ENCODE assay signal across 17 mouse cellular contexts in the genomic region with DNA sequence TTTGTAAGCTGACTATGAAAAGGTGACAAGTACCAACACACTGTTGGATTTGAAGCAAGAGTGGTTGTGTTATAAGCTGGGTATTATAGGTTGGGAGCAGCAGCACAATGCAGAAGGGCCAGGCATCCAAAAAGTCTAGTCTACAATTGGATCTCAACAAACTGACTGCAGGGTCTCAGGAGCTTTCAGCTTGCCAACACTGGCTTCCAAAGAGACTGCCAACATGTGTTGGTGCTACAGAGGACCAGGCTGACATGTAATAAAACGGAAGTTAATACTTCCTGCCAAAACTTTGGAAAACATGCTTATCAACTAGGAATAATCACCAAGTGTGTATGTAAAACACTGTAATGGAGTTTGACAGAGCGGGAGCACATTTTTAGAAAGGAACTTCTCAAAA.
A peak's percentile ranks its signal among the peaks of the same experiment; 100 is the strongest.
DNase-seq lines count a peak whose midpoint lies in the region; ATAC-seq and TF ChIP-seq lines count a peak whose summit lies in the region.
"Had no signal": no experiment of that assay in that cellular context is flagged by ENCODE, and none has a peak within 500 bp of the region (broad histone marks: within the 10 kb centered on the region; RNA-seq: fewer than 3 reads in every experiment).

No protein-coding gene starts in this region.

- H3K27ac ChIP-seq in forebrain, embryonic 14.5 days (ENCODE audit: low read depth, low read length) = no peak overlapping the region
- H3K27ac ChIP-seq in forebrain, embryonic 13.5 days = no peak overlapping the region
- H3K27ac ChIP-seq in heart, embryonic 14.5 days (replicated peaks in 1 of 2; ENCODE audit: control insufficient read depth in 1 of 2, insufficient read depth in 1 of 2, low read depth in 2 of 2, low read length in 2 of 2) = peak overlapping the region; percentile 12 to 84
- peak overlapping the region; percentile 15; the same call in 1 of the 2 replicates for H3K27ac ChIP-seq in kidney, postnatal 0 days
- H3K27ac ChIP-seq in limb, embryonic 14.5 days (replicated peaks; ENCODE audit: low read depth, low read length) = 0 out of 2 replicates have a peak overlapping the region, but pooled peaks have one; percentile 33
- no peak overlapping the region for H3K27ac ChIP-seq in hindbrain, embryonic 10.5 days
- H3K27ac ChIP-seq: midbrain, embryonic 15.5 days had no signal

- H3K4me2 ChIP-seq in forebrain, embryonic 14.5 days (ENCODE audit: low read length) = no peak overlapping the region
- H3K4me2 ChIP-seq in forebrain, embryonic 13.5 days = no peak overlapping the region
- H3K4me2 ChIP-seq in heart, embryonic 14.5 days (ENCODE audit: low read length) = peak overlapping the region; percentile 24; the same call in 1 of the 2 replicates
- 0 out of 2 replicates have a peak overlapping the region, but pooled peaks have one; percentile 2 for H3K4me2 ChIP-seq in kidney, postnatal 0 days (ENCODE audit: low read length)
- no peak overlapping the region for H3K4me2 ChIP-seq in limb, embryonic 14.5 days (replicated peaks; ENCODE audit: low read depth, low read length, severe bottlenecking)
- H3K4me2 ChIP-seq: midbrain, embryonic 15.5 days had no signal

- no peaks in the 10 kb centered on the region for H3K27me3 ChIP-seq in forebrain, embryonic 14.5 days (replicated peaks; ENCODE audit: control insufficient read depth, insufficient read depth, low read length)
- 0 out of 2 replicates have a peak, but pooled peaks cover 8% of the 10 kb centered on the region for H3K27me3 ChIP-seq in forebrain, embryonic 13.5 days
- H3K27me3 ChIP-seq in heart, embryonic 14.5 days (ENCODE audit: control insufficient read depth, insufficient read depth, low read length) = no peaks in the 10 kb centered on the region
- no peaks in the 10 kb centered on the region for H3K27me3 ChIP-seq in kidney, postnatal 0 days (ENCODE audit: insufficient read depth, low read length)
- no peaks in the 10 kb centered on the region for H3K27me3 ChIP-seq in limb, embryonic 14.5 days (ENCODE audit: control insufficient read depth, insufficient read depth, low read length)
- H3K27me3 ChIP-seq in hindbrain, embryonic 10.5 days (ENCODE audit: insufficient read depth, poor library complexity, severe bottlenecking) = no peaks in the 10 kb centered on the region
- H3K27me3 ChIP-seq: midbrain, embryonic 15.5 days had no signal

- TF ChIP-seq POLR2A in limb, embryonic 14.5 days (IDR thresholded peaks at IDR 0.05; ENCODE audit: borderline replicate concordance, extremely low read depth, insufficient read depth, insufficient read length) = no peak

- H3K9me3 ChIP-seq in forebrain, embryonic 14.5 days (replicated peaks; ENCODE audit: control insufficient read depth, low read length) = 0 out of 2 replicates have a peak, but pooled peaks cover 2% of the 10 kb centered on the region
- no peaks in the 10 kb centered on the region; the same call in 1 of the 2 replicates for H3K9me3 ChIP-seq in forebrain, embryonic 13.5 days (replicated peaks)
- 0 out of 2 replicates have a peak, but pooled peaks cover 4% of the 10 kb centered on the region for H3K9me3 ChIP-seq in heart, embryonic 14.5 days (ENCODE audit: control insufficient read depth, low read length)
- H3K9me3 ChIP-seq in kidney, postnatal 0 days (replicated peaks; ENCODE audit: low read length) = no peaks in the 10 kb centered on the region
- H3K9me3 ChIP-seq in limb, embryonic 14.5 days (ENCODE audit: control insufficient read depth, low read length) = no peaks in the 10 kb centered on the region
- H3K9me3 ChIP-seq in hindbrain, embryonic 10.5 days = no peaks in the 10 kb centered on the region
- H3K9me3 ChIP-seq: midbrain, embryonic 15.5 days had no signal

- H3K36me3 ChIP-seq in forebrain, embryonic 14.5 days (ENCODE audit: control insufficient read depth, insufficient read depth, low read length) = no peaks in the 10 kb centered on the region
- no peaks in the 10 kb centered on the region for H3K36me3 ChIP-seq in forebrain, embryonic 13.5 days (ENCODE audit: poor library complexity, severe bottlenecking)
- H3K36me3 ChIP-seq in heart, embryonic 14.5 days (ENCODE audit: control insufficient read depth, insufficient read depth, low read length) = no peaks in the 10 kb centered on the region
- H3K36me3 ChIP-seq in kidney, postnatal 0 days (ENCODE audit: insufficient read depth, low read length) = no peaks in the 10 kb centered on the region
- H3K36me3 ChIP-seq in limb, embryonic 14.5 days (ENCODE audit: control insufficient read depth, insufficient read depth, low read length) = no peaks in the 10 kb centered on the region
- no peaks in the 10 kb centered on the region for H3K36me3 ChIP-seq in hindbrain, embryonic 10.5 days
- H3K36me3 ChIP-seq: midbrain, embryonic 15.5 days had no signal

- peaks cover 7% of the 10 kb centered on the region; the same call in 1 of the 2 replicates for H3K4me1 ChIP-seq in forebrain, embryonic 14.5 days (ENCODE audit: control insufficient read depth, insufficient read depth, low read length)
- peaks cover 10% of the 10 kb centered on the region for H3K4me1 ChIP-seq in forebrain, embryonic 13.5 days
- H3K4me1 ChIP-seq in heart, embryonic 14.5 days (ENCODE audit: control insufficient read depth in 2 of 2, insufficient read depth in 2 of 2, low read length in 2 of 2) = peaks cover 5 to 22% of the 10 kb centered on the region in 2 experiments
- 0 out of 2 replicates have a peak, but pooled peaks cover 7% of the 10 kb centered on the region for H3K4me1 ChIP-seq in kidney, postnatal 0 days (replicated peaks; ENCODE audit: insufficient read depth, low read length)
- H3K4me1 ChIP-seq in limb, embryonic 14.5 days (ENCODE audit: control insufficient read depth, insufficient read depth, low read length) = peaks cover 24% of the 10 kb centered on the region
- H3K4me1 ChIP-seq in hindbrain, embryonic 10.5 days (replicated peaks) = peaks cover 22% of the 10 kb centered on the region

- H3K4me3 ChIP-seq in forebrain, embryonic 14.5 days (ENCODE audit: low read depth, low read length) = no peak overlapping the region
- H3K4me3 ChIP-seq in forebrain, embryonic 13.5 days = no peak overlapping the region
- no peak overlapping the region for H3K4me3 ChIP-seq in heart, embryonic 14.5 days (ENCODE audit: control insufficient read depth in 1 of 2, insufficient read depth in 1 of 2, low read depth in 1 of 2, low read length in 2 of 2)
- H3K4me3 ChIP-seq in kidney, postnatal 0 days (replicated peaks; ENCODE audit: low read depth, low read length) = no peak overlapping the region
- no peak overlapping the region for H3K4me3 ChIP-seq in limb, embryonic 14.5 days (replicated peaks; ENCODE audit: low read length)
- no peak overlapping the region for H3K4me3 ChIP-seq in hindbrain, embryonic 10.5 days
- H3K4me3 ChIP-seq: megakaryocyte, embryonic 14.5 days; midbrain, embryonic 15.5 days had no signal

- peak; percentile 40 for DNase-seq in forebrain, embryonic 14.5 days (ENCODE audit: low spot score)
- no peak for DNase-seq in heart, adult 18-20 months
- DNase-seq in kidney, postnatal 0 days (ENCODE audit: low spot score) = no peak
- no peak for DNase-seq in kidney, postnatal 14 days
- no peak for DNase-seq in limb, embryonic 14.5 days (ENCODE audit: low spot score)
- no peak for DNase-seq in hindbrain, embryonic 10.5 days (ENCODE audit: low spot score)
- DNase-seq: cerebellum, adult 9-11 months; gastrocnemius, postnatal 25 days; kidney, postnatal 25 days; layer of hippocampus, adult 9-11 months; liver; liver, postnatal 0 days; thymus, postnatal 14 days had no signal

- 48% methylated on average over 2 of the region's 2 CpGs for WGBS in forebrain, embryonic 14.5 days
- 78% methylated on average over 2 of the region's 2 CpGs for WGBS in forebrain, embryonic 13.5 days
- WGBS in heart, embryonic 14.5 days = 47% methylated on average over 2 of the region's 2 CpGs
- 63% methylated on average over 2 of the region's 2 CpGs for WGBS in kidney, postnatal 0 days
- 24% methylated on average over 2 of the region's 2 CpGs for WGBS in limb, embryonic 14.5 days
- 94% methylated on average over 2 of the region's 2 CpGs for WGBS in hindbrain, embryonic 10.5 days

- TF ChIP-seq CTCF in kidney, postnatal 0 days (IDR thresholded peaks at IDR 0.05; ENCODE audit: low read depth) = no peak

- H3K9ac ChIP-seq in forebrain, embryonic 14.5 days (ENCODE audit: low read length) = no peak overlapping the region
- no peak overlapping the region for H3K9ac ChIP-seq in forebrain, embryonic 13.5 days
- H3K9ac ChIP-seq in heart, embryonic 14.5 days (ENCODE audit: low read length) = no peak overlapping the region
- H3K9ac ChIP-seq in kidney, postnatal 0 days (ENCODE audit: low read depth, low read length) = no peak overlapping the region
- no peak overlapping the region for H3K9ac ChIP-seq in limb, embryonic 14.5 days (ENCODE audit: low read depth, low read length, severe bottlenecking)
- H3K9ac ChIP-seq: liver, postnatal 0 days; midbrain, embryonic 15.5 days had no signal

- ATAC-seq in forebrain, embryonic 14.5 days = no peak
- no peak for ATAC-seq in forebrain, embryonic 13.5 days
- ATAC-seq in heart, embryonic 14.5 days (ENCODE audit: insufficient number of reproducible peaks, insufficient read depth, low FRiP score, low read depth) = no peak
- ATAC-seq in kidney, postnatal 0 days (replicated peaks; ENCODE audit: low FRiP score, low read depth) = no peak
- no peak for ATAC-seq in limb, embryonic 14.5 days (ENCODE audit: low FRiP score, low read depth)
- ATAC-seq: liver, postnatal 0 days; midbrain, embryonic 15.5 days had no signal

Comparison
In these comparisons a context has a peak if more than half of its experiments do, and no peak if none do; other contexts are left out.
1. H3K27ac ChIP-seq: peak in heart, embryonic 14.5 days (2 of 2), kidney, postnatal 0 days (single experiment) and limb, embryonic 14.5 days (single experiment); none in forebrain, embryonic 14.5 days (single experiment), forebrain, embryonic 13.5 days (single experiment) and hindbrain, embryonic 10.5 days (single experiment).
2. H3K4me2 ChIP-seq: peak in heart, embryonic 14.5 days (single experiment) and kidney, postnatal 0 days (single experiment); none in forebrain, embryonic 14.5 days (single experiment), forebrain, embryonic 13.5 days (single experiment) and limb, embryonic 14.5 days (single experiment).